Mouse (Mus musculus): ENCODE data around the gene Arid1b.

The Arid1b gene

DNA sequence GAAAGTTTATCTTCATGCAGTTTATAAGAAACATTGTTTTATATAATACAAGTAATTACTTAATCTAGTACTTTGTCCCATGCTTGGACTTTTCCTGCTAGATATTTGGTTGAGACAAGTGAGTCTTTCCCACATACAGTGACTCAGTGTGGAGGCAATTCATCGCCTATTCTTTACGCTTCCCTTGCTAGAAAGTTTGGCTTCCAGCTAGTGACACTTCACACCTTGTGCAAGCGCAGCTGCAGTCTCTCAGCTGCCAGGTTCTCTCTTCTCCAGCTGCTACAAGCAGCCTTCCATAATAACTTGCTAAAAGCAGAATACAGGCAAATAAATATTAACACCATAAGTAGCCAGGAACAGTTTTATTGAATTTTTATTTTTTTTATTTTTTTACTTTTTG lies 279.6 kb downstream of the Arid1b start:
- DNase-seq (ENCODE audit: low read depth, low spot score) = no peak

DNA sequence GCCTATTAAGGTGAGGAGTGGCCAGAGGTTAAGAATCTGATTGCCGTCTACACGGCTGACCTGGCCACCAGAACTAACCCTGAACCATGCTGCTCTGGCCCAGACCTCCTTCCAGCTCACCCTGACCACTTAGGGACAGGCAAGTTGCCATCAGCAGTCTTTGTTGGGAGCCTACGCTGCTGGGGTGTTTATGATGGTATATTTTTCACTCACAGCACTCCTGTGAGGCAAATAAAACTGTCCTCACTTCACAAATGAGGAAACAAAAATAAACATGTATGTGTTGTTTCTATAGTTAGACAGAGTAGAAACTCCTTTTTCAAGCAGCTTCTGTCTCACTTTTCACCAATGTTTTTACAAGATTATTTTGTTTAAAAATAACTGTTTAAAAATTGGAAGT lies 280.3 kb downstream of the Arid1b start:
- no peak for DNase-seq (ENCODE audit: low read depth, low spot score)

GRCm38 (mm10) chr17:5275749-5276148 lies 281.6 kb downstream of the Arid1b start:
- DNase-seq (ENCODE audit: low read depth, low spot score) = no peak

- no peak for DNase-seq (ENCODE audit: low read depth, low spot score)
Measured at GRCm38 (mm10) chr17:5277137-5277871, 283.2 kb downstream of the Arid1b start.

GRCm38 (mm10) chr17:5280499-5281053 lies 286.4 kb downstream of the Arid1b start:
- no peak for DNase-seq (ENCODE audit: low read depth, low spot score)

DNA sequence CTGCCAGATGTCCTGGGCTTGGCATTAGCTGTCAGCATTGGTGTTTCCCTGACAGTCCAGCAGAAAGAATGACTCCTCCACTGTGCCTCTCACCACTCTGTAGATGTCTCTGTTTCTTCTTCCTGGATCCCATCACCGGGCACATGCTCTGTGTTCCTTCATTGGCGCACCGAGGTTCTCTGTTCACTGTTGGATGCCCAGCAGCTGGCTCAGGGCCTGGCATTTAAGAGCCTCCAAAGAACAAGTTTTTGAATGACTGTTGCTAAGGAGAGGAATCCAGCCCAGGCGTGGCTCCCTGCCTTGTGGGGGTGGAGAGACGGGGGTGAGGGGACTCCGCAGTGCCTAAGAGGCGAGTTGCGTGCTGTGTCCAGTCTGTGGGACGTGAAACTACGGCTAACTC lies 290.7 kb downstream of the Arid1b start:
- DNase-seq (ENCODE audit: low read depth, low spot score) = no peak

- no peak for DNase-seq (ENCODE audit: low read depth, low spot score)
Measured at GRCm38 (mm10) chr17:5285877-5286440, 291.8 kb downstream of the Arid1b start.

DNA sequence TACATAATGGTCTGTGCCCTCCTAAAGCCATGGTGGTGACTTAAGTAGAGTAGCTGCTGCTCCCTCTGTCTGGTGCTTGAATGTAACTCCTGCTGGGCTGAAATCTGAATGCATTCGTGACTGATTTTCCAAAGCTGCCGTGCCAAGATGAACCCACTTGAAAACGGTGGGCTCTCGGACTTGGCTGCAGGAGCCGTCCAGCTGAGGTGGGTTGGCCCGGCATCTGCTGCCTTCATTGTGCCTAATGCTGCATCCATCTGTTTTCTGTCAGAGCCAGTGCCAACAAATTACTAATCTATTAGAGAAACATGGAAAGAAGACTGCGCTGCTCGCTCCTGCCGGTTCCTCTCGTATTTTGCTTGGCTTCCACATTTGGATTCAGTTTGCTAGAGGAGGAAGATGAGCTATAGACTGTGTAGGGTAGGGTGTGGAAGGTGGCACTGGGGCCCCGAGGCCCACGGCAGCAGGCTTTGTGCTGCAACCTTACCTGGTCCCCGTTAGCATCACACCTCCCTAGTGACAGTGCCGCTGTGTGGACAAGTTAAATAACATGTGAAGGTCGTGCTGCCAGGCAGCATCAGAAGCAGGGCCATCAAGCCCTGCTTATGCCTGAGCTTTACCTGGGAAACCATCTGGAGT lies 292.6 kb downstream of the Arid1b start:
- no peak for DNase-seq (ENCODE audit: low read depth, low spot score)

DNA sequence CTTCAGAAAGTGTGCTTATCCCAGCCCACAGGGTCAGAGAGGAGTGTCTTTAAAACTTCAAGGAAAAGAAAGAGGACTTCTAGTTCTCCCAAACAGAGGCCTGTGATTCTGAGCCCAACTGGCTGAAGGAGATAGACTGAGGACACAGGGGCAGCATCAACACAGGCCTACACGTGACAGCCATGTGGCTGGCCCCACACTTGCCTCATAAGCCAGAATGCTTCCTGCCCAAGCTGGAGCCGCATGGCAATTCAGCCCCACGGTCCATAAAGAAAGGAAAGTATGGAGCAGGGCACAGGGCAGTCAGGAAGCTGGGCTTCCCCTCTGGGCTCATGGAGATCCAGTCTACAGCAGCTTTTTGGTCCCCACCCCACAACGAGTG lies 293.1 kb downstream of the Arid1b start:
- no peak for DNase-seq (ENCODE audit: low read depth, low spot score)

GRCm38 (mm10) chr17:5287641-5288040 lies 293.5 kb downstream of the Arid1b start:
- DNase-seq (ENCODE audit: low read depth, low spot score) = no peak

GRCm38 (mm10) chr17:5293653-5294584 lies 299.8 kb downstream of the Arid1b start:
- DNase-seq (ENCODE audit: low read depth, low spot score) = no peak

DNA sequence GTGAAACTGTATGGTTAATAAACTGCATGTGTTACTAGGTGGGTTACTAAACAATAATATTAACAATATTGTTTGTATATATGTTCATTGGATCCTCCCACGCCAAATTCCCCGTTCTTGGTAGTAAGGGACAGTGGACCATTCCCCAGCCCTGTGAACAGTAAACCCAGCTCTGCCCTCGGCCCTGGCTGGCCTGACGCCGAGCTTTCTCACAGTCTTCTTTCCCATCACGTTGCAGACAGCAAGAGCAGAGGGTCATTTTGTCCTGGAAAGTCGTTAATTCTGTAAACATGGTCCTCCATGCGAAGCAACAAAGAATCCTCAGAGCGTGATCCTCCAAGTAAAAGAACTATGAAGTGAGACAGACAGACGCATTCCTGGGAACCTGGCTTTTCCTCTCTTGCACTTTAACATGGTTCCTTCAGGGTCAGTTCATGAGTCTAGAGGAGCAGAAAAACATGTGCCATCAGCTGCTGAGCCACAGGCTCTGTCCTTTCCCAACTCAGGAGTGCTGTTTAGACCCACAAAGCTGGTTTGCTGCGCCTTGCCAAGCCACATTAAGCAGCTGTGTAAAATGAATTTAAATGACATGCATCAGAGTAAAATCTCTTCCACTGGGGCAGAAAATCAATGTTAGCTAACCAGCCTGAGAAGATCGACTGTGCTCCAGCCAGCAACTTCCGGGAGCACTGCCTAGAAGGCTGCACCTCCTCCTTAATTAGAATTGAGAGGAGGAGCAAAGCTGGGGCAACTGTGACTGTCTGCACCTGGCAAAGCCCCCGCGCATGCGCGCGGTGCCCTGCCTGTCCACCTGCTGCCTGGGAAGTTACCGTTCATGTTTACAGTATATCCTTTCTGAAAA lies 301.2 kb downstream of the Arid1b start:
- DNase-seq (ENCODE audit: low read depth, low spot score) = no peak

DNA sequence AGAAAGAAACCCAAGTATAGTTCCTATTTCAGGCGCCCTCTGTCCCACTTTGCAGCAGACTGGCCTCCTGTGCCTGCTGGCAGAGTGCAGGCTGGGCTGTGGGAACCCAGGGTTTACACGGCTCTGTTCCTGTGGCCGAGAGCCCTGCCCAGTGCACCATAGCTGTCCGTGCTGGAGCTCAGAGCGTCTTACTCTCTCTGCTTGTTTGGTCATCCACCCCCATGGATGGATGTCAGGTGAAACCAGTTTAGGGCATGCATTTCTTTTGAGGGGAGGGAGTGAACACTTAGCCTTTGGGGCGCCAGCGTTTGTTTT lies 301.8 kb downstream of the Arid1b start:
- DNase-seq (ENCODE audit: low read depth, low spot score) = no peak

DNA sequence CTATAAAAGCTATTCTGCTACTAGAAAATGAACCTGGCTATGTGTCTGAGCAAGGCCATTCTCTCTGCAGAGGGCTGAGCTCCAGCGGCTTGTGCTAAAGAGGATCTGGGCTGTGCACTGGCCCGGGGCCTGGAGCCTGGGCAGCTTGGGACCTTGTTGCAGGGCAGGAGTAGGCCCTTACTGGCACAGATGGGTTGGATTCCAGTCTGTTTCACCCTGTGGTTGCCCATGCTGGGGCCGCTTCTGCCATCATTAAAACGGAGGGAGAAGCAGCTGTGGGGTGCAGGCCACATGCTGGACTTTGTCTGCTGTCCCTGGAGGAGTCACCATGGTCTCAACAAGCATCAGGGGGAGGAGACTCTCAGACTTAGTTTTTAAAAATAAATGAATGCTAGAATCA lies 303.4 kb downstream of the Arid1b start:
- no peak for DNase-seq (ENCODE audit: low read depth, low spot score)

GRCm38 (mm10) chr17:5297984-5298383 lies 303.9 kb downstream of the Arid1b start:
- DNase-seq (ENCODE audit: low read depth, low spot score) = no peak

GRCm38 (mm10) chr17:5298891-5299559 lies 304.9 kb downstream of the Arid1b start:
- no peak for DNase-seq (ENCODE audit: low read depth, low spot score)

- DNase-seq (ENCODE audit: low read depth, low spot score) = no peak
Measured at GRCm38 (mm10) chr17:5302971-5303746, 309.0 kb downstream of the Arid1b start.

- no peak for DNase-seq (ENCODE audit: low read depth, low spot score)
Measured at GRCm38 (mm10) chr17:5305783-5306477, 311.8 kb downstream of the Arid1b start.

- no peak for DNase-seq (ENCODE audit: low read depth, low spot score)
Measured at GRCm38 (mm10) chr17:5309930-5310329, 315.8 kb downstream of the Arid1b start.
